Mouse (Mus musculus): ENCODE results near the gene Enho. TPM values are rescaled to one million over a fixed set of nuclear protein-coding genes. Genes with fewer than 3 reads are reported as not detected.
A peak's percentile ranks its signal among the peaks of the same experiment; 100 is the strongest.

Gene Enho
- polyA plus RNA-seq, 1 experiment from 2014 or later = 33.7 TPM

GRCm38 (mm10) chr4:41662723-41663122 lies 22.6 kb upstream of the Enho start:
- Histone ChIP-seq H3K27ac (no peak overlapping the region), H3K9me3 (no peaks in the 10 kb centered on the region), H3K27me3 (peaks cover 3% of the 10 kb centered on the region; the same call in 1 of the 2 replicates), H3K4me2 (replicated peaks) (no peak overlapping the region), H3K9ac (no peak overlapping the region), H3K4me1 (peaks cover 77% of the 10 kb centered on the region), H3K4me3 (no peak overlapping the region), H3K36me3 (0 out of 2 replicates have a peak, but pooled peaks cover 3% of the 10 kb centered on the region)
- WGBS = 55% methylated on average over 11 of the region's 11 CpGs
- no peak for ATAC-seq (ENCODE audit: insufficient number of reproducible peaks, insufficient read depth, low FRiP score, low TSS enrichment)

GRCm38 (mm10) chr4:41660851-41661430 lies 20.8 kb upstream of the Enho start:
- WGBS = 7% methylated on average over 11 of the region's 11 CpGs
- no peak overlapping the region for H3K4me3 ChIP-seq

GRCm38 (mm10) chr4:41659556-41659955 lies 19.4 kb upstream of the Enho start:
- Histone ChIP-seq H3K9ac (peak overlapping the region; percentile 7; the same call in 1 of the 2 replicates), H3K4me3 (no peak overlapping the region), H3K4me2 (replicated peaks) (no peak overlapping the region), H3K36me3 (0 out of 2 replicates have a peak, but pooled peaks cover 3% of the 10 kb centered on the region), H3K4me1 (peaks cover 69% of the 10 kb centered on the region), H3K27me3 (peaks cover 3% of the 10 kb centered on the region; the same call in 1 of the 2 replicates), H3K27ac (no peak overlapping the region), H3K9me3 (no peaks in the 10 kb centered on the region)
- no peak for ATAC-seq (ENCODE audit: insufficient number of reproducible peaks, insufficient read depth, low FRiP score, low TSS enrichment)
- 46% methylated on average over 13 of the region's 13 CpGs for WGBS

More at GRCm38 (mm10) chr4:41660851-41661430, 20.8 kb upstream of the Enho start:
- ATAC-seq (ENCODE audit: insufficient number of reproducible peaks, insufficient read depth, low FRiP score, low TSS enrichment) = peak; percentile 45; the same call in 1 of the 2 replicates
- H3K4me2 ChIP-seq (replicated peaks) = no peak overlapping the region
- no peak overlapping the region for H3K9ac ChIP-seq
- H3K36me3 ChIP-seq = 0 out of 2 replicates have a peak, but pooled peaks cover 3% of the 10 kb centered on the region
- no peaks in the 10 kb centered on the region for H3K9me3 ChIP-seq
- peaks cover 76% of the 10 kb centered on the region for H3K4me1 ChIP-seq
- peaks cover 3% of the 10 kb centered on the region; the same call in 1 of the 2 replicates for H3K27me3 ChIP-seq
- peak overlapping the region; percentile 38; the same call in 1 of the 2 replicates for H3K27ac ChIP-seq

- Histone ChIP-seq H3K9ac (no peak overlapping the region), H3K9me3 (no peaks in the 10 kb centered on the region), H3K4me2 (replicated peaks) (no peak overlapping the region), H3K36me3 (0 out of 2 replicates have a peak, but pooled peaks cover 3% of the 10 kb centered on the region), H3K4me3 (no peak overlapping the region), H3K4me1 (peaks cover 65% of the 10 kb centered on the region), H3K27ac (no peak overlapping the region), H3K27me3 (peaks cover 3% of the 10 kb centered on the region; the same call in 1 of the 2 replicates)
- no peak for ATAC-seq (ENCODE audit: insufficient number of reproducible peaks, insufficient read depth, low FRiP score, low TSS enrichment)
- WGBS = 14% methylated on average over 25 of the region's 25 CpGs
Measured at GRCm38 (mm10) chr4:41658566-41659384, 18.7 kb upstream of the Enho start.

GRCm38 (mm10) chr4:41655525-41655924 lies 15.4 kb upstream of the Enho start:
- Histone ChIP-seq H3K36me3 (no peaks in the 10 kb centered on the region), H3K9ac (no peak overlapping the region), H3K27ac (no peak overlapping the region), H3K9me3 (no peaks in the 10 kb centered on the region), H3K4me1 (peaks cover 37% of the 10 kb centered on the region), H3K4me3 (no peak overlapping the region), H3K27me3 (no peaks in the 10 kb centered on the region), H3K4me2 (replicated peaks) (no peak overlapping the region)
- 40% methylated on average over 2 of the region's 2 CpGs for WGBS
- ATAC-seq (ENCODE audit: insufficient number of reproducible peaks, insufficient read depth, low FRiP score, low TSS enrichment) = no peak

- Histone ChIP-seq H3K4me2 (replicated peaks) (no peak overlapping the region), H3K36me3 (no peaks in the 10 kb centered on the region), H3K27me3 (no peaks in the 10 kb centered on the region), H3K9ac (no peak overlapping the region), H3K4me1 (peaks cover 24% of the 10 kb centered on the region), H3K9me3 (no peaks in the 10 kb centered on the region), H3K27ac (no peak overlapping the region), H3K4me3 (no peak overlapping the region)
- 13% methylated on average over 7 of the region's 7 CpGs for WGBS
- no peak for ATAC-seq (ENCODE audit: insufficient number of reproducible peaks, insufficient read depth, low FRiP score, low TSS enrichment)
Measured at GRCm38 (mm10) chr4:41654217-41654616, 14.1 kb upstream of the Enho start.

- peaks cover 20% of the 10 kb centered on the region for H3K4me1 ChIP-seq
- no peak overlapping the region for H3K27ac ChIP-seq
- H3K4me3 ChIP-seq = no peak overlapping the region
- 62% methylated on average over 6 of the region's 6 CpGs for WGBS
- H3K9me3 ChIP-seq = no peaks in the 10 kb centered on the region
- no peaks in the 10 kb centered on the region for H3K36me3 ChIP-seq
- no peaks in the 10 kb centered on the region for H3K27me3 ChIP-seq
- no peak overlapping the region for H3K9ac ChIP-seq
- ATAC-seq (ENCODE audit: insufficient number of reproducible peaks, insufficient read depth, low FRiP score, low TSS enrichment) = no peak
- no peak overlapping the region for H3K4me2 ChIP-seq (replicated peaks)
Measured at GRCm38 (mm10) chr4:41653730-41654129, 13.6 kb upstream of the Enho start.

GRCm38 (mm10) chr4:41653296-41653695 lies 13.2 kb upstream of the Enho start:
- Histone ChIP-seq H3K36me3 (no peaks in the 10 kb centered on the region), H3K27ac (no peak overlapping the region), H3K4me2 (replicated peaks) (no peak overlapping the region), H3K9ac (no peak overlapping the region), H3K4me3 (no peak overlapping the region), H3K4me1 (peaks cover 15% of the 10 kb centered on the region), H3K9me3 (no peaks in the 10 kb centered on the region), H3K27me3 (no peaks in the 10 kb centered on the region)
- 38% methylated on average over 6 of the region's 6 CpGs for WGBS
- peak; percentile 28; the same call in 1 of the 2 replicates for ATAC-seq (ENCODE audit: insufficient number of reproducible peaks, insufficient read depth, low FRiP score, low TSS enrichment)

- no peaks in the 10 kb centered on the region for H3K4me1 ChIP-seq
- WGBS = 75% methylated on average over 7 of the region's 7 CpGs
- no peaks in the 10 kb centered on the region for H3K36me3 ChIP-seq
- no peak overlapping the region for H3K27ac ChIP-seq
- H3K27me3 ChIP-seq = no peaks in the 10 kb centered on the region
- no peak overlapping the region for H3K4me3 ChIP-seq
- no peak overlapping the region for H3K9ac ChIP-seq
- no peak for ATAC-seq (ENCODE audit: insufficient number of reproducible peaks, insufficient read depth, low FRiP score, low TSS enrichment)
- no peak overlapping the region for H3K4me2 ChIP-seq (replicated peaks)
- H3K9me3 ChIP-seq = no peaks in the 10 kb centered on the region
Measured at GRCm38 (mm10) chr4:41648627-41649026, 8.5 kb upstream of the Enho start.

GRCm38 (mm10) chr4:41648157-41648556 lies 8.0 kb upstream of the Enho start:
- ATAC-seq (ENCODE audit: insufficient number of reproducible peaks, insufficient read depth, low FRiP score, low TSS enrichment) = no peak
- H3K4me1 ChIP-seq = no peaks in the 10 kb centered on the region
- H3K27me3 ChIP-seq = no peaks in the 10 kb centered on the region
- no peaks in the 10 kb centered on the region for H3K36me3 ChIP-seq
- H3K27ac ChIP-seq = no peak overlapping the region
- no peak overlapping the region for H3K4me2 ChIP-seq (replicated peaks)
- no peak overlapping the region for H3K4me3 ChIP-seq
- WGBS = 29% methylated on average over 4 of the region's 4 CpGs
- no peaks in the 10 kb centered on the region for H3K9me3 ChIP-seq
- no peak overlapping the region for H3K9ac ChIP-seq

GRCm38 (mm10) chr4:41645488-41645887 lies 5.4 kb upstream of the Enho start:
- WGBS = 34% methylated on average over 5 of the region's 5 CpGs
- H3K9ac ChIP-seq = no peak overlapping the region

More at GRCm38 (mm10) chr4:41645488-41645887, 5.4 kb upstream of the Enho start:
- Histone ChIP-seq H3K27ac (no peak overlapping the region), H3K4me2 (replicated peaks) (no peak overlapping the region), H3K27me3 (no peaks in the 10 kb centered on the region), H3K4me1 (peaks cover 2% of the 10 kb centered on the region; the same call in 1 of the 2 replicates), H3K36me3 (no peaks in the 10 kb centered on the region), H3K9me3 (no peaks in the 10 kb centered on the region), H3K4me3 (no peak overlapping the region)
- ATAC-seq (ENCODE audit: insufficient number of reproducible peaks, insufficient read depth, low FRiP score, low TSS enrichment) = no peak

Data from embryonic facial prominence, embryonic 12.5 days (tissue).